Mouse (Mus musculus): ENCODE data around the gene Lin52. TPM values are rescaled to one million over a fixed set of nuclear protein-coding genes. Genes with fewer than 3 reads are reported as not detected.
A peak's percentile ranks its signal among the peaks of the same experiment; 100 is the strongest.

Lin52 gene
- polyA plus RNA-seq, 1 experiment: 4.5 TPM

DNA sequence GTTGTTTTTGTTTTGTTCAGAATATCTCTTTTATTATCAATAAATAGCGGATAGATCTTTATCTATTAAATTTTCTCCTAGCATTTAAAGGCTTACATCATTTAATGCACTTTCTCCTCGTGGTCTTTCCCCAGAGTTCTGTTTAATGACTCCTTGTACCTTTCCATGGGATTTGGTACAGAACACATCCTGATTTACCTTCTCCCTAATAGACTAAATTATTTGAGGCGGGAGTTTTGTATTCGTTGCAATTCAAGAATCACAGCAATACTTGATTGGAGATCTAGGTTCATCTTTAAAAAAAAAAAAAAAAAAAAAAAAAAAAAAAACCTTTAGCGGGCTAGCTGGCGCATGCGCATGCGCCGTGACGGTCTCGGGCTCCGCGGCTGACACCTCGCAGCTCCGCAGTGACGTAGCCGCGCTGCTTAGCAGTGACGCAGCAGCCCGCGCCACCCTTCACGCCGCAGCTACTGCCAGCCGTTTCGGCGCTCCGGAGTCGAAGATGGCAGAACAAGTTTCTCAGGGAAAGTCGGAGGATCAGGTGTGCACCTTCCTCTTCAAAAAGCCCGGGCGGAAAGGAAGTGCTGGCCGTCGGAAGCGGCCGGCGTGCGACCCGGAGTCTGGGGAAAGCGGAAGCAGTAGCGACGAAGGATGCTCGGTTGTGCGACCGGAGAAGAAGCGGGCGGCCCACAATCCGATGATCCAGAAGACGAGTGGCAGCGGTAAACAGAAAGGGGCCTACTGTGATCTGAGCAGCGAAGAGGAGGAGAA lies 34.2 kb upstream of the Lin52 start, which contains the start of gene Rnf113a2:
Gene Rnf113a2, plus strand, starts transcription at position 363 of the 771 bp plus-strand sequence.
- no peak for TF ChIP-seq CTCF (IDR thresholded peaks at IDR 0.05; ENCODE audit: extremely low read depth, insufficient read depth, insufficient read length, insufficient replicate concordance)
- peak; percentile 63 for TF ChIP-seq POLR2A (IDR thresholded peaks at IDR 0.05; ENCODE audit: low read depth, low read length)
- H3K27me3 ChIP-seq (ENCODE audit: control insufficient read depth, insufficient read depth, low read length): no peaks in the 10 kb centered on the region
- peak within 1 kb of the TSS; percentile 86 for H3K4me3 ChIP-seq (ENCODE audit: extremely low read depth, insufficient read depth, insufficient read length)
- H3K27ac ChIP-seq (ENCODE audit: insufficient read depth, low read length): peak within 1 kb of the TSS; percentile 79
- 3% methylated on average over 50 of the region's 50 CpGs for WGBS
- peak; percentile 76 to 88 for DNase-seq (ENCODE audit: low read depth in 1 of 2, low spot score in 2 of 2)
- no peaks in the 10 kb centered on the region; the same call in 1 of the 2 replicates for H3K4me1 ChIP-seq (ENCODE audit: control insufficient read depth, insufficient read depth, insufficient read length)
- no peaks in the 10 kb centered on the region for H3K36me3 ChIP-seq (ENCODE audit: control insufficient read depth, insufficient read depth, low read length)

DNA sequence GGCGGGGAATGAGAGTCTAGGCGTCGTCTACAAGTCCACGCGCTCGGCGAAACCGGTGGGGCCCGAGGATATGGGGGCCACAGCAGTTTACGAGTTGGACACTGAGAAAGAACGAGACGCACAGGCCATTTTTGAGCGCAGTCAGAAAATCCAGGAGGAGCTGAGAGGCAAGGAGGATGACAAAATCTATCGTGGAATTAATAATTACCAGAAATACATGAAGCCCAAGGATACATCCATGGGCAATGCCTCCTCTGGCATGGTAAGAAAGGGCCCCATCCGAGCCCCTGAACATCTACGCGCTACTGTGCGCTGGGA lies 33.7 kb upstream of the Lin52 start:
- Histone ChIP-seq H3K36me3 (ENCODE audit: control insufficient read depth, insufficient read depth, low read length) (no peaks in the 10 kb centered on the region), H3K27me3 (ENCODE audit: control insufficient read depth, insufficient read depth, low read length) (no peaks in the 10 kb centered on the region), H3K4me3 (ENCODE audit: extremely low read depth, insufficient read depth, insufficient read length) (peak overlapping the region; percentile 86), H3K27ac (ENCODE audit: insufficient read depth, low read length) (peak overlapping the region; percentile 79), H3K4me1 (ENCODE audit: control insufficient read depth, insufficient read depth, insufficient read length) (no peaks in the 10 kb centered on the region; the same call in 1 of the 2 replicates)
- DNase-seq (ENCODE audit: low read depth in 1 of 2, low spot score in 2 of 2): no peak
- WGBS: 40% methylated on average over 18 of the region's 18 CpGs
- TF ChIP-seq POLR2A (IDR thresholded peaks at IDR 0.05; ENCODE audit: low read depth, low read length) (no peak), CTCF (IDR thresholded peaks at IDR 0.05; ENCODE audit: extremely low read depth, insufficient read depth, insufficient read length, insufficient replicate concordance) (no peak)

DNA sequence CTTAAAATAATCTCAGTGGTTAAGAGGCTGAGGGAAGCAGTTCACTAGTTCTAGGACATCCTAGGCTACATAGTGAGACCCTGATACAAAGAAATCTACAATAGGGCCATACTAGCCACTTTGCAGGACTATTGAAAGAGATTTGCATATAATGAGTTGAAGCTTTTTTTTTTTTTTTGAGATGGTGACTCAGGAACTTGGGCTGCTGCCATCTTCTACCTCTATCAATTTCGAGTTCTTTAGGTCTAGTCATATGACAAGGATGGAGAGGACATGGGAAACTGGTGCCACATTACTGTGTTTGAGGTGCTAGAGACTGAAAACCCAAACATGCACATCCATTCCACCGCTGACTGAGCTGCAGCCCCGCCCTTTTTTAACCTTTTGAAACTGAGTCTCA lies 27.2 kb upstream of the Lin52 start:
- H3K36me3 ChIP-seq (ENCODE audit: control insufficient read depth, insufficient read depth, low read length): no peaks in the 10 kb centered on the region
- H3K27me3 ChIP-seq (ENCODE audit: control insufficient read depth, insufficient read depth, low read length): no peaks in the 10 kb centered on the region
- TF ChIP-seq POLR2A (IDR thresholded peaks at IDR 0.05; ENCODE audit: low read depth, low read length) (no peak), CTCF (IDR thresholded peaks at IDR 0.05; ENCODE audit: extremely low read depth, insufficient read depth, insufficient read length, insufficient replicate concordance) (no peak)
- H3K27ac ChIP-seq (ENCODE audit: insufficient read depth, low read length): no peak overlapping the region
- WGBS: 73% methylated on average over 3 of the region's 3 CpGs
- no peak overlapping the region for H3K4me3 ChIP-seq (ENCODE audit: extremely low read depth, insufficient read depth, insufficient read length)
- DNase-seq (ENCODE audit: low read depth in 1 of 2, low spot score in 2 of 2): no peak
- no peaks in the 10 kb centered on the region for H3K4me1 ChIP-seq (ENCODE audit: control insufficient read depth, insufficient read depth, insufficient read length)

DNA sequence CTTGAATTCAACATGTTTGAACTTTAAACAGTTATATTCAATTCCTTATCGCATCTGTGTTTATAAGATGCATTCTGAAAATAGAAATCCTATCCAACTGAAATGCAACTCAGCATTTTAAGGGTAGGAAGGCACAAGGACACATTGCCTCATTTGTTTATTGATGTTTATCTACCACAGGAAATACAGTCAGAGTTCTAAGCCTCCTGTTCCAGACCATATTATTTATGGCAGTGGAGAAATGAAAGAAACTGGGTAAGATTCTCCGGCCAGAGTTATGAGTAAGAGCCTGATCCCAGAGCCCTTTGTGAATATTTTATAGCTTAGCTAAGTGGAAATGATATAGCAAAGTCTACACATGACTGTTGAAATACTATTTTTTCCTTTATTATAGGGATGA lies 21.4 kb upstream of the Lin52 start:
- TF ChIP-seq CTCF (IDR thresholded peaks at IDR 0.05; ENCODE audit: extremely low read depth, insufficient read depth, insufficient read length, insufficient replicate concordance) (no peak), POLR2A (IDR thresholded peaks at IDR 0.05; ENCODE audit: low read depth, low read length) (no peak)
- 90% methylated on average over 2 of the region's 2 CpGs for WGBS
- H3K27ac ChIP-seq (ENCODE audit: insufficient read depth, low read length): no peak overlapping the region
- no peaks in the 10 kb centered on the region for H3K27me3 ChIP-seq (ENCODE audit: control insufficient read depth, insufficient read depth, low read length)
- no peak overlapping the region for H3K4me3 ChIP-seq (ENCODE audit: extremely low read depth, insufficient read depth, insufficient read length)
- no peak for DNase-seq (ENCODE audit: low read depth in 1 of 2, low spot score in 2 of 2)
- H3K4me1 ChIP-seq (ENCODE audit: control insufficient read depth, insufficient read depth, insufficient read length): no peaks in the 10 kb centered on the region
- peaks cover 2% of the 10 kb centered on the region; the same call in 1 of the 2 replicates for H3K36me3 ChIP-seq (ENCODE audit: control insufficient read depth, insufficient read depth, low read length)

DNA sequence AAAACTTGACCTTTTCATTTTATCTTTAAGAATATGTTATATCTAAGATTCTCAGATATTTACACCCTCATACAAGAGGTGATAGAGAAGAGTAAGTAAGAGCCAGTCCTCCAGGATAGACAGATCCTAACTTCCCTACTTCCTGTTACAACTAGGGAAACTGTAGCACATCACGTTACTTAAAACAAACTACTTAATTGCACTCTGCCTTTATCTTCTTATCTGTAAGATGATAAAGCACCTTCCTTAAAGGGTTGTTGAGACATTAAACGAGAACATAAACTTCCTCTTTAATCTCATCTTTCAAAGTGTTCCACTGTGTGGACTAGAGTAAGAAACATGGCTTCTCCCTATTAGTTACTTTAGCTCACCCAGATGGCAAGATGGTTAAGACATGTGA lies 12.5 kb upstream of the Lin52 start:
- no peak overlapping the region for H3K27ac ChIP-seq (ENCODE audit: insufficient read depth, low read length)
- 77% methylated on average over 2 of the region's 2 CpGs for WGBS
- DNase-seq (ENCODE audit: low read depth in 1 of 2, low spot score in 2 of 2): no peak
- no peak overlapping the region for H3K4me3 ChIP-seq (ENCODE audit: extremely low read depth, insufficient read depth, insufficient read length)
- H3K36me3 ChIP-seq (ENCODE audit: control insufficient read depth, insufficient read depth, low read length): peaks cover 5% of the 10 kb centered on the region; the same call in 1 of the 2 replicates
- TF ChIP-seq POLR2A (IDR thresholded peaks at IDR 0.05; ENCODE audit: low read depth, low read length): no peak
- TF ChIP-seq CTCF (IDR thresholded peaks at IDR 0.05; ENCODE audit: extremely low read depth, insufficient read depth, insufficient read length, insufficient replicate concordance): no peak
- H3K4me1 ChIP-seq (ENCODE audit: control insufficient read depth, insufficient read depth, insufficient read length): no peaks in the 10 kb centered on the region
- no peaks in the 10 kb centered on the region for H3K27me3 ChIP-seq (ENCODE audit: control insufficient read depth, insufficient read depth, low read length)

DNA sequence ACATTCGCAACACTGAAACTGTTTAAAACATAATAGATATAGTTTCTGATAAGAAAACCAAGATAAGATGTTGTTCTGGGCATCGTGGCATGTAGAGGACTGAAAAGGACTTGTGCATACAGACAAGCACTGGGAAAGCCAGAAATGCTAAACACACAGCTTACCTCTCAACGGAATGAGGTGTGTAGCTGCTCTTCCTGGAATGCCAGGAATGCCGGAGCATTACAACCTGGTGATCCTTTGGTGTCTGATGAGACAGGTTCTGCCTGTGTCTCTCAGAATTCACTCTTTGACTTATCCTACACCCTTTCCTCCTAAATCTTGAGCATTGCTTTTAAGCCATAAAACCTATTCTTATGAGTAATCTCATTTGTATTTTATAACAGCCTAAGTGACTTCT lies 8.7 kb upstream of the Lin52 start:
- Histone ChIP-seq H3K27ac (ENCODE audit: insufficient read depth, low read length) (no peak overlapping the region), H3K27me3 (ENCODE audit: control insufficient read depth, insufficient read depth, low read length) (no peaks in the 10 kb centered on the region), H3K36me3 (ENCODE audit: control insufficient read depth, insufficient read depth, low read length) (no peaks in the 10 kb centered on the region), H3K4me1 (ENCODE audit: control insufficient read depth, insufficient read depth, insufficient read length) (no peaks in the 10 kb centered on the region), H3K4me3 (ENCODE audit: extremely low read depth, insufficient read depth, insufficient read length) (no peak overlapping the region)
- 86% methylated on average over 4 of the region's 4 CpGs for WGBS
- TF ChIP-seq CTCF (IDR thresholded peaks at IDR 0.05; ENCODE audit: extremely low read depth, insufficient read depth, insufficient read length, insufficient replicate concordance) (no peak), POLR2A (IDR thresholded peaks at IDR 0.05; ENCODE audit: low read depth, low read length) (no peak)
- no peak for DNase-seq (ENCODE audit: low read depth in 1 of 2, low spot score in 2 of 2)

DNA sequence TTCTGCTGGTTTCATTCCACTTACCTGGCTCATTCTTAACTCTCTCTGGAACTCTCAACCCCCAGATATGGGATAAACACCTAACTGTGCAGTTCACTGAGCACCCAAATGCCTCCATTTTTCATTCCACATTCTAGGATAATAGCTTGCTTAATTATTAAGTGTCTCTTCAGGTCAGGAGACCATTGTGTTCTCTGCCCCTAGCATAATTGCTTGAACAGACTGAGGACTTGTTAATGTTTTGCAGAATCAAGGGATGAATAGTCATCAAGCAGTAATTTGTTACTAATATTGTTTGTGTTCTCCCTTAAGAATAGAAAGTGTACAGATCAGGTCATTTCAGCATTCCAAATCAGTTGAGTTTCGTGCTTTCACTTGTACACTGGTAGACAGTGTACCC lies 3.8 kb upstream of the Lin52 start:
- H3K27ac ChIP-seq (ENCODE audit: insufficient read depth, low read length): no peak overlapping the region
- H3K27me3 ChIP-seq (ENCODE audit: control insufficient read depth, insufficient read depth, low read length): no peaks in the 10 kb centered on the region
- H3K36me3 ChIP-seq (ENCODE audit: control insufficient read depth, insufficient read depth, low read length): no peaks in the 10 kb centered on the region
- H3K4me3 ChIP-seq (ENCODE audit: extremely low read depth, insufficient read depth, insufficient read length): no peak overlapping the region
- no peak for DNase-seq (ENCODE audit: low read depth in 1 of 2, low spot score in 2 of 2)
- no peaks in the 10 kb centered on the region; the same call in 1 of the 2 replicates for H3K4me1 ChIP-seq (ENCODE audit: control insufficient read depth, insufficient read depth, insufficient read length)
- 89% methylated on average over 1 of the region's 1 CpGs for WGBS
- no peak for TF ChIP-seq CTCF (IDR thresholded peaks at IDR 0.05; ENCODE audit: extremely low read depth, insufficient read depth, insufficient read length, insufficient replicate concordance)

All from spleen, adult 2 months (tissue).